Mouse (Mus musculus) hindbrain, embryonic 13.5 days (tissue): ENCODE measurements around the gene Mroh2a. TPM values are rescaled to one million over a fixed set of nuclear protein-coding genes. Genes with fewer than 3 reads are reported as not detected.

Experiments used
- ATAC-seq: fragments of 200-750 bp; cut with Nextera tagmentation; 2 replicates; pipeline ENCODE4 v1.8.0; 2017; ENCODE audit warnings: moderate TSS enrichment; ENCODE audit not compliant: low FRiP score
- H3K27ac ChIP-seq: fragments of 300-500 bp; sonication (generic); 2 replicates; pipeline ENCODE4 v1.5.1; 2015; ENCODE audit warnings: inconsistent platforms, mild to moderate bottlenecking, moderate library complexity
- H3K27me3 ChIP-seq: fragments of 300-500 bp; sonication (generic); 2 replicates; pipeline ENCODE4 v1.6.1; 2015; ENCODE audit warnings: mild to moderate bottlenecking, inconsistent platforms
- H3K36me3 ChIP-seq: fragments of 300-500 bp; sonication (generic); 2 replicates; pipeline ENCODE4 v1.6.1; 2015; ENCODE audit warnings: mild to moderate bottlenecking, inconsistent platforms
- H3K4me1 ChIP-seq: fragments of 300-500 bp; sonication (generic); replicated peaks from 2 replicates; pipeline ENCODE4 v1.6.1; 2015; ENCODE audit warnings: inconsistent platforms
- H3K4me2 ChIP-seq: fragments of 300-500 bp; sonication (generic); 2 replicates; pipeline ENCODE4 v1.6.1; 2015; ENCODE audit warnings: inconsistent platforms, mild to moderate bottlenecking, moderate library complexity
- H3K4me3 ChIP-seq: fragments of 300-500 bp; sonication (generic); 2 replicates; pipeline ENCODE4 v1.5.1; 2015; ENCODE audit warnings: mild to moderate bottlenecking, inconsistent platforms
- H3K9ac ChIP-seq: fragments of 300-500 bp; sonication (generic); 2 replicates; pipeline ENCODE4 v1.6.1; 2015; ENCODE audit warnings: mild to moderate bottlenecking, inconsistent platforms
- H3K9me3 ChIP-seq: fragments of 300-500 bp; sonication (generic); 2 replicates; pipeline ENCODE4 v1.6.1; 2016; ENCODE audit warnings: inconsistent platforms
- WGBS: fragments of 180-500 bp; shearing (Covaris S2); methylation state at CpG from one replicate; pipeline ENCODE4 v1.1.7; 2015; 5-methylcytosine and 5-hydroxymethylcytosine counted together
- polyA plus RNA-seq: library from polyadenylated mRNA; unstranded; fragments of >200 nt; fragmentation: Nextera tagmentation; extraction: Ambion mirVana; gene quantifications from 2 replicates; pipeline ENCODE4 v1.2.1, GENCODE M21; 2015

Gene Mroh2a
- polyA plus RNA-seq, 1 experiment from 2014 or later = 0.66 TPM

- WGBS = 65% methylated on average over 12 of the region's 12 CpGs
Observed at GRCm38 (mm10) chr1:88307180-88307579, 80.4 kb downstream of the Mroh2a start.

GRCm38 (mm10) chr1:88309020-88309419, 82.2 kb downstream of the Mroh2a start:
- H3K36me3 ChIP-seq = no peaks in the 10 kb centered on the region
- H3K4me1 ChIP-seq = no peaks in the 10 kb centered on the region
- 54% methylated on average over 2 of the region's 2 CpGs for WGBS
- no peak overlapping the region for H3K9ac ChIP-seq
- H3K27me3 ChIP-seq = no peaks in the 10 kb centered on the region
- no peak for ATAC-seq
- H3K9me3 ChIP-seq = peaks cover 61% of the 10 kb centered on the region
- H3K4me2 ChIP-seq = no peak overlapping the region
- H3K27ac ChIP-seq = no peak overlapping the region
- no peak overlapping the region for H3K4me3 ChIP-seq

More at GRCm38 (mm10) chr1:88307180-88307579, 80.4 kb downstream of the Mroh2a start:
- H3K4me2 ChIP-seq = no peak overlapping the region
- no peak overlapping the region for H3K27ac ChIP-seq
- H3K27me3 ChIP-seq = no peaks in the 10 kb centered on the region
- H3K4me1 ChIP-seq = no peaks in the 10 kb centered on the region
- no peaks in the 10 kb centered on the region for H3K36me3 ChIP-seq
- ATAC-seq = no peak
- H3K9me3 ChIP-seq = peaks cover 76% of the 10 kb centered on the region
- no peak overlapping the region for H3K9ac ChIP-seq
- H3K4me3 ChIP-seq = no peak overlapping the region

GRCm38 (mm10) chr1:88309905-88310304, 83.1 kb downstream of the Mroh2a start:
- Histone ChIP-seq H3K9ac (no peak overlapping the region), H3K27ac (no peak overlapping the region), H3K27me3 (no peaks in the 10 kb centered on the region), H3K4me1 (no peaks in the 10 kb centered on the region), H3K4me2 (no peak overlapping the region), H3K4me3 (no peak overlapping the region), H3K36me3 (no peaks in the 10 kb centered on the region), H3K9me3 (peaks cover 54% of the 10 kb centered on the region)
- WGBS = 56% methylated on average over 3 of the region's 3 CpGs
- ATAC-seq = no peak

GRCm38 (mm10) chr1:88310349-88310748, 83.6 kb downstream of the Mroh2a start:
- Histone ChIP-seq H3K9ac (no peak overlapping the region), H3K4me2 (no peak overlapping the region), H3K36me3 (no peaks in the 10 kb centered on the region), H3K4me1 (no peaks in the 10 kb centered on the region), H3K9me3 (peaks cover 50% of the 10 kb centered on the region), H3K27ac (no peak overlapping the region), H3K4me3 (no peak overlapping the region), H3K27me3 (no peaks in the 10 kb centered on the region)
- ATAC-seq = no peak
- 62% methylated on average over 3 of the region's 3 CpGs for WGBS

Other genes starting within 250 kb of the Mroh2a start
- 26.5 and 26.6 TPM in 2 replicates for gene Usp40, start 218.4 kb upstream of the Mroh2a start, polyA plus RNA-seq
- not detected in 2 replicates for gene Ugt1a10, start 171.6 kb upstream of the Mroh2a start, polyA plus RNA-seq
- gene Ugt1a9, start 156.2 kb upstream of the Mroh2a start, polyA plus RNA-seq = not detected in 2 replicates
- gene Ugt1a8, start 139.2 kb upstream of the Mroh2a start, polyA plus RNA-seq = not detected in 2 replicates
- gene Ugt1a7c, start 131.9 kb upstream of the Mroh2a start, polyA plus RNA-seq = 1.1 and 2.1 TPM in 2 replicates
- 0.54 and 2.2 TPM in 2 replicates for gene Ugt1a6b, start 123.7 kb upstream of the Mroh2a start, polyA plus RNA-seq
- gene Ugt1a6a, start 92.2 kb upstream of the Mroh2a start, polyA plus RNA-seq = 2.3 and 3.4 TPM in 2 replicates
- not detected in 2 replicates for gene Ugt1a5, start 61.0 kb upstream of the Mroh2a start, polyA plus RNA-seq
- not detected in 2 replicates for gene Ugt1a2, start 26.4 kb upstream of the Mroh2a start, polyA plus RNA-seq
- 15.6 and 15.8 TPM in 2 replicates for gene Dnajb3, start 21.2 kb upstream of the Mroh2a start, polyA plus RNA-seq
- gene Ugt1a1, start 15.0 kb upstream of the Mroh2a start, polyA plus RNA-seq = not detected in 2 replicates
- 82.0 and 82.8 TPM in 2 replicates for gene Hjurp, start 50.6 kb downstream of the Mroh2a start, polyA plus RNA-seq
- gene Trpm8, start 50.7 kb downstream of the Mroh2a start, polyA plus RNA-seq = 0.04 TPM in 1 of 2 replicates, not detected in the other
- 0.39 TPM in 1 of 2 replicates, not detected in the other for gene Spp2, start 180.0 kb downstream of the Mroh2a start, polyA plus RNA-seq